Mouse (Mus musculus) CD4-positive helper T cell, adult 2 months (primary cell): ENCODE measurements at regions not wholly inside any gene's neighbourhood (a gene's known extent, or its start where the extent isn't known, plus 50 kb on each side); places are given as distances from the start of the nearest gene placed in this dataset.
A peak's percentile ranks its signal among the peaks of the same experiment; 100 is the strongest.

Experiments used
- DNase-seq: peaks from one replicate; pipeline ENCODE4 v3.0.0-alpha.2; 2012; ENCODE audit warnings: low read depth, missing footprints, low spot score

GRCm38 (mm10) chr4:125932036-125932756 is 92.2 kb upstream of the Csf3r start:
- DNase-seq = no peak

DNA sequence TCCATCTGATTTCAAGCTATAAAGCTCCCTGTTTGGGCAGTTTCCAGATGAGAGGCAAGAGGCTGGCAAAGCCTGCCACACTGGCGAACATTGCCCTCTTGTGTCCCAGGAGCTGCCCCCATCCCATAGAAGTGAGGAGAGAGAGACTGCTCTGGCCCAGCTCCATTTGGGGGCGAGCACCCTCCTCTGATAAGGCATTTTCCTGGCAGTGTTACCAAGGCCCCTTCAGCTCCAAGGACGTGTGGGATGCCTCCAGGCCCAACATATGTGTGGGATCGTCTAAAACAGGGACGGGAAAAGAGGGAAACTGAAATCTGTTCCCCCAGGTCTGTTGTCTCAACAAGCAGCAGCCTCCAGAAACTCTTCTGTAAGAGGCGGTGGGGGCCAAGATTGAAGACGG is 88.0 kb upstream of the Csf3r start:
- DNase-seq = no peak

DNA sequence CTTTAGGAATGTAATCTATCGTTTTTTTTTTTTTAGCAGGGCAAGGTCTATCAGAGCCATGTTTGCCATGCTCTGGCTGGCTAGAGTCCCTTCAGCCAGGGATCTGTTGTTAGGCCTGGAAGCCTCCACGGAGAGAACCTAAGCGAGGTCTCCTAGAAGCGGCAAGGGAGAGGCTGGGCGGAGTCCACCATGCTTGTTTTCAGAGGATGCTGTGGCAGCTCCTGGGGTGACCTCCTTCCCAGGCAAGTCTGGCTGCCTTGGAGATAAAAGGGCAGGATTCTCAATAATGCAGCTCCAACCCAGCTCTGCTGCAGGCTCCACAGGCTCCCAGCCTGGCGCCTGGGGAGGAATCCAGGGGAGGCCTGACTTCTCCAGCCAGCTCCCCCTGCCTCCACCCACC is 86.2 kb upstream of the Csf3r start:
- DNase-seq = no peak

DNA sequence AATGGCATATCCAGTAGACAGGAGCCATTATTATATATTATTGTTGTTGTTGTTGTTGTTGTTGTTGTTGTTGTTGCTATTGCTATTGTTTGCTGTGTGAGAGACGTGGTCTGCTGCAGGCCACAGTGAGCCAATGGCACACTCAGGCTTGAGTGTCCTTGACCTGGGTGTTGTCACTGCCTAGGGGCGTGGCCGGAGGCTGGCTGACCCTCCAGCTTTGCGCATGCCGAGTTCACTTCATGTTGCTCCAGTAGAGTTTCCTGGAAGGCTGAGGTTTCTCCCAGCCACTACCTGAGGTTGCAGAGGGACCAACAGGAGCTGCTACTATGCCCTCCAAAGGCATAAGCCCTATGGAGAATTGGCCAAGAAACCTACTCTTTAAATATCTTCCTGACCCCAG is 83.1 kb upstream of the Csf3r start:
- no peak for DNase-seq

DNA sequence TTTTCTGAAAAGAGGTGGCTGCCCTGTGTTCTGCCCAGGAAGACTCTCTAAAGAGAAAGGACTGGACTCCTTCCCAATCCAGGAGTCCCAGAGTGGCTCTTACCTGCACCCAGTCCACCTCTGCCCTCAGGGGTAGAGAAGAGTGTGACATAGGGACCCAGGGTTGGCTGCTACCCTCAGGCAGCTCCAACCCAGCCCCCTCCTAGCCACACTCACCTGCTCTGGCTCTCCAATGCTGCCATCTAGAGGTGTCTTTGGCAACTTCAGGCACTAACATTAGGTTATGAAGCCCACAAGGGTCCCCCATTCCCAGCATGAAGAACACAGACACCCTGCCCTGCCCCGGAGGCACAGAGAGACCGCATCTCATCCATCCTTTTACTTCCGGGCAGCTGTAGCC is 82.4 kb upstream of the Csf3r start:
- DNase-seq = no peak

DNA sequence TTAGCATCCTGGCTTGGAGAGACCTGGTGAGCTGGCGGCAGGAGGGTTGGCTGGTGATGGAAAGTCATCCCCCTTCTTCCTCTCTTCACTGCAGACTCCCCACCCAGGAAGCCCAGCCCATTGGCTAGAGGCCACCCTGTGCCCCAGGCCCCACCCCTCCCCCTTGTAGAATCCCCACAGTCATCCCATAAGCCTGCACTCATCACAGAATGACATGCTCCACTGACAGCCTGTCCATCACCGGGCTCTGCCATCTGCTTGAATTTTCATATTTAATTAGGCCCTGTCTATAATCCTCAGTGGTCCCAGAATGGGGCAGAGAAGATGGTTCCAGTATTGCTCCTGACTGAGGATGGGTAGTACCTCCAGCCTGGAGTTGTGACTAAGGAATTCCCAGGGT is 79.3 kb upstream of the Csf3r start:
- DNase-seq = no peak

DNA sequence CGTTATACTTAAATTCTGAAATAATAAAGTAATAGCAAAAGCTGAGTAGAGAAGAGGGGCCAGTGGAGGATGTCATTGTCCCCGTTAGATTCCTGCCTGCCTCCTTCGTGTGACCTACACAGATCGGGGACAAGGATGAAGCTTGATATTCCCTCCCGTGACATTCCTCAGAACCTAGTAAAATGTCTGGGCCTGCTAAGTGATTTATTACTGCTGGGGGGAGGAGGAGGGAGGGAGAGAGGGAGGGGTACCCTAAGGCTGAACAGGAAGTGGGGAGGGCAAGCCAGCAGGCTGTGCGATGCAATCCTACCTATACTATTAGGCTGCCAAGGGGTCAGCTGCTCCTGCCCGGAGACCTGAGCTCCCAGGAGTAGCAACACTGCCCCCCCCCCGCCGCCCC is 64.9 kb upstream of the Csf3r start:
- DNase-seq = no peak

GRCm38 (mm10) chr4:125960704-125961279 is 63.6 kb upstream of the Csf3r start:
- no peak for DNase-seq

GRCm38 (mm10) chr4:125962677-125963076 is 61.7 kb upstream of the Csf3r start:
- peak; percentile 44 for DNase-seq
